Mouse (Mus musculus) olfactory bulb, adult 2 months (tissue): Measurements from ENCODE around the gene Col4a2.

Experiments
- CTCF ChIP-seq: fragments of 200-500 bp; IDR thresholded peaks from 2 replicates; pipeline ENCODE4 v1.5.1; 2012; ENCODE audit warnings: low read depth, mild to moderate bottlenecking, low read length, moderate library complexity; ENCODE audit not compliant: insufficient read depth
- POLR2A ChIP-seq: fragments of 200-500 bp; IDR thresholded peaks from 2 replicates; pipeline ENCODE4 v1.6.1; 2012; ENCODE audit warnings: mild to moderate bottlenecking, low read depth, low read length, moderate library complexity; ENCODE audit not compliant: insufficient read depth

DNA sequence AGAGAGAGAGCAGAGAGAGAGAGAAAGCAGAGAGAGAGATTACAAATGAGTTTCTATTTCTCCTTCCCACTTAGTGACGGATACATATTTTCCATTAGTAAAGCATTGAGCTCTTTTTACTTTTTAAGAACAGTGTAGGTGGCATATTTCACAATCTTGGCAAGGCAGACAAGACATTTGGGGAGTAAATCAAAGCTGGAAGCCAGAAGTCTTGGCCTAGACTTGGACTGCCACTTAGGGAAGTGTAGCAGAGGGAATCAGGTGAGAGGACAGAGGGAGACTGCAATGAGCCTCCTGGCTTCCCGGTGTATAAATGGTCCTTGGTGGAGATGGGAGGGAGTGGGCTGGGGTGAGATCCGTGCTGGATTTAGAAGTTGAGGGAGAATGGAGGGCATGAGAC, 70.3 kb downstream of the Col4a2 start:
- TF ChIP-seq CTCF (no peak), POLR2A (no peak)
